Mouse (Mus musculus): ENCODE measurements at regions not wholly inside any gene's neighbourhood (a gene's known extent, or its start where the extent isn't known, plus 50 kb on each side); places are given as distances from the start of the nearest gene placed in this dataset.

- TF ChIP-seq CTCF (IDR thresholded peaks at IDR 0.05; ENCODE audit: borderline replicate concordance, extremely low read depth, insufficient read depth, insufficient read length) (no peak), POLR2A (IDR thresholded peaks at IDR 0.05; ENCODE audit: borderline replicate concordance, extremely low read depth, insufficient read depth, insufficient read length, poor library complexity, severe bottlenecking) (no peak)
Measured at GRCm38 (mm10) chr1:60642175-60642574, 74.4 kb upstream of the Cd28 start.

All from brain, embryonic 14.5 days (tissue).